Mouse (Mus musculus): ENCODE measurements around the gene Vipas39.

- TF ChIP-seq POLR2A (IDR thresholded peaks at IDR 0.05; ENCODE audit: low read depth, low read length) (no peak; the same call in 1 of the 2 replicates), CTCF (IDR thresholded peaks at IDR 0.05; ENCODE audit: extremely low read depth, insufficient read length, insufficient replicate concordance, low read depth, low read length) (no peak)
Observed at GRCm38 (mm10) chr12:87299657-87300440, 33.8 kb upstream of the Vipas39 start, which contains the start of gene Ism2.
